Mouse (Mus musculus): ENCODE measurements around the gene Tex12. TPM values are rescaled to one million over a fixed set of nuclear protein-coding genes. Genes with fewer than 3 reads are reported as not detected.

Gene Tex12
- polyA plus RNA-seq, 1 experiment, result not detected

GRCm38 (mm10) chr9:50535930-50536329 is 25.2 kb downstream of the Tex12 start:
- no peak for TF ChIP-seq GATA1 (IDR thresholded peaks at IDR 0.05; ENCODE audit: low read length)

- no peak for TF ChIP-seq GATA1 (IDR thresholded peaks at IDR 0.05; ENCODE audit: low read length)
Measured at GRCm38 (mm10) chr9:50533791-50534190, 27.3 kb downstream of the Tex12 start.

GRCm38 (mm10) chr9:50533328-50533727 is 27.8 kb downstream of the Tex12 start:
- no peak for TF ChIP-seq GATA1 (IDR thresholded peaks at IDR 0.05; ENCODE audit: low read length)

- TF ChIP-seq GATA1 (IDR thresholded peaks at IDR 0.05; ENCODE audit: low read length), result no peak
Measured at GRCm38 (mm10) chr9:50530890-50531289, 30.2 kb downstream of the Tex12 start.

- no peak for TF ChIP-seq GATA1 (IDR thresholded peaks at IDR 0.05; ENCODE audit: low read length)
Measured at GRCm38 (mm10) chr9:50528293-50528892, 32.7 kb downstream of the Tex12 start, which contains the start of gene Pts. TSS of gene Pts (minus strand) at chr9:50528724.

- no peak for TF ChIP-seq GATA1 (IDR thresholded peaks at IDR 0.05; ENCODE audit: low read length)
Measured at GRCm38 (mm10) chr9:50527860-50528259, 33.3 kb downstream of the Tex12 start.

GRCm38 (mm10) chr9:50525585-50525984 is 35.5 kb downstream of the Tex12 start:
- no peak for TF ChIP-seq GATA1 (IDR thresholded peaks at IDR 0.05; ENCODE audit: low read length)

GRCm38 (mm10) chr9:50524936-50525335 is 36.2 kb downstream of the Tex12 start:
- TF ChIP-seq GATA1 (IDR thresholded peaks at IDR 0.05; ENCODE audit: low read length), result no peak

GRCm38 (mm10) chr9:50522574-50522973 is 38.6 kb downstream of the Tex12 start:
- no peak for TF ChIP-seq GATA1 (IDR thresholded peaks at IDR 0.05; ENCODE audit: low read length)

- TF ChIP-seq GATA1 (IDR thresholded peaks at IDR 0.05; ENCODE audit: low read length), result no peak
Measured at GRCm38 (mm10) chr9:50521562-50521961, 39.6 kb downstream of the Tex12 start.

GRCm38 (mm10) chr9:50520748-50521147 is 40.4 kb downstream of the Tex12 start:
- no peak for TF ChIP-seq GATA1 (IDR thresholded peaks at IDR 0.05; ENCODE audit: low read length)

- no peak for TF ChIP-seq GATA1 (IDR thresholded peaks at IDR 0.05; ENCODE audit: low read length)
Measured at GRCm38 (mm10) chr9:50518781-50519180, 42.3 kb downstream of the Tex12 start.

GRCm38 (mm10) chr9:50515462-50515861 is 45.7 kb downstream of the Tex12 start:
- TF ChIP-seq GATA1 (IDR thresholded peaks at IDR 0.05; ENCODE audit: low read length), result no peak

- TF ChIP-seq GATA1 (IDR thresholded peaks at IDR 0.05; ENCODE audit: low read length), result no peak
Measured at GRCm38 (mm10) chr9:50507570-50507969, 53.6 kb downstream of the Tex12 start.

Other genes with a start within 250 kb of the Tex12 start
- gene Rpl10-ps3, start 216.4 kb downstream of the Tex12 start, polyA plus RNA-seq (2012), result 14.2 and 24.7 TPM in 2 replicates
- gene Plet1, start 66.8 kb downstream of the Tex12 start, polyA plus RNA-seq (2012), result not detected in 2 replicates
- gene Pts, start 32.6 kb downstream of the Tex12 start, polyA plus RNA-seq (2012), result 6.6 and 15.4 TPM in 2 replicates
- gene Il18, start 6.5 kb downstream of the Tex12 start, polyA plus RNA-seq (2012), result not detected in 2 replicates
- gene Bco2, start 6.1 kb downstream of the Tex12 start, polyA plus RNA-seq (2012), result not detected in 2 replicates
- 15.5 and 45.5 TPM in 2 replicates for gene Sdhd, start 42.5 kb upstream of the Tex12 start, polyA plus RNA-seq (2012)
- 13.3 and 21.0 TPM in 2 replicates for gene Timm8b, start 42.6 kb upstream of the Tex12 start, polyA plus RNA-seq (2012)
- 0.29 and 0.44 TPM in 2 replicates for gene Pih1d2, start 56.0 kb upstream of the Tex12 start, polyA plus RNA-seq (2012)
- gene Nkapd1, start 56.1 kb upstream of the Tex12 start, polyA plus RNA-seq (2012), result 9.5 and 11.1 TPM in 2 replicates
- 48.6 and 57.7 TPM in 2 replicates for gene Dlat, start 98.5 kb upstream of the Tex12 start, polyA plus RNA-seq (2012)
- not detected in 2 replicates for gene Dixdc1, start 178.2 kb upstream of the Tex12 start, polyA plus RNA-seq (2012)
- gene 2310030G06Rik, start 185.2 kb upstream of the Tex12 start, polyA plus RNA-seq (2012), result not detected in 2 replicates
- gene Cryab, start 190.0 kb upstream of the Tex12 start, polyA plus RNA-seq (2012), result not detected in 2 replicates
- not detected in 2 replicates for gene Hspb2, start 191.0 kb upstream of the Tex12 start, polyA plus RNA-seq (2012)
- gene Fdxacb1, start 206.9 kb upstream of the Tex12 start, polyA plus RNA-seq (2012), result 1.9 and 2.1 TPM in 2 replicates
- 12.5 and 18.0 TPM in 2 replicates for gene Alg9, start 213.7 kb upstream of the Tex12 start, polyA plus RNA-seq (2012)
- gene 1110032A03Rik, start 214.2 kb upstream of the Tex12 start, polyA plus RNA-seq (2012), result 1.2 and 1.4 TPM in 2 replicates